Mouse (Mus musculus) natural killer cell, adult 2 months (primary cell): Measurements from ENCODE around the gene Ankrd2.

Experiments used
- DNase-seq, 2 experiments: peaks; one replicate each; pipeline ENCODE4 v3.0.0; 2022; ENCODE audit warnings: low spot score in 2 of 2

The Ankrd2 gene

GRCm38 (mm10) chr19:42035456-42036248 is at the start of gene Ankrd2:
TSS of gene Ankrd2 (plus strand) at chr19:42036000.
- peak; percentile 54 to 72 for DNase-seq

GRCm38 (mm10) chr19:41987206-41987605 is 48.6 kb upstream of the Ankrd2 start:
- DNase-seq = no peak

- DNase-seq = no peak
Observed at GRCm38 (mm10) chr19:41989810-41990209, 46.0 kb upstream of the Ankrd2 start.

GRCm38 (mm10) chr19:41991926-41992477 is 43.8 kb upstream of the Ankrd2 start:
- DNase-seq = no peak

- no peak for DNase-seq
Observed at GRCm38 (mm10) chr19:41992971-41993370, 42.8 kb upstream of the Ankrd2 start.

GRCm38 (mm10) chr19:41993484-41993883 is 42.3 kb upstream of the Ankrd2 start:
- no peak for DNase-seq

- no peak for DNase-seq
Observed at GRCm38 (mm10) chr19:41994023-41994422, 41.8 kb upstream of the Ankrd2 start.

GRCm38 (mm10) chr19:41995483-41995882 is 40.3 kb upstream of the Ankrd2 start:
- no peak for DNase-seq

- no peak for DNase-seq
Observed at GRCm38 (mm10) chr19:41997090-41997489, 38.7 kb upstream of the Ankrd2 start.

- no peak for DNase-seq
Observed at GRCm38 (mm10) chr19:41998770-41999548, 36.8 kb upstream of the Ankrd2 start.

GRCm38 (mm10) chr19:41999688-42000283 is 36.0 kb upstream of the Ankrd2 start:
- no peak for DNase-seq

- no peak for DNase-seq
Observed at GRCm38 (mm10) chr19:42000446-42000958, 35.3 kb upstream of the Ankrd2 start.

GRCm38 (mm10) chr19:42001253-42001980 is 34.4 kb upstream of the Ankrd2 start:
- no peak for DNase-seq

GRCm38 (mm10) chr19:42004258-42004657 is 31.5 kb upstream of the Ankrd2 start:
- DNase-seq = no peak

GRCm38 (mm10) chr19:42005616-42006015 is 30.2 kb upstream of the Ankrd2 start:
- DNase-seq = no peak

GRCm38 (mm10) chr19:42006568-42006967 is 29.2 kb upstream of the Ankrd2 start:
- DNase-seq = no peak

GRCm38 (mm10) chr19:42008586-42008985 is 27.2 kb upstream of the Ankrd2 start:
- no peak for DNase-seq

- DNase-seq = no peak
Observed at GRCm38 (mm10) chr19:42009067-42009466, 26.7 kb upstream of the Ankrd2 start.

- no peak for DNase-seq
Observed at GRCm38 (mm10) chr19:42010436-42010835, 25.4 kb upstream of the Ankrd2 start.

GRCm38 (mm10) chr19:42011123-42011522 is 24.7 kb upstream of the Ankrd2 start:
- no peak for DNase-seq

- no peak for DNase-seq
Observed at GRCm38 (mm10) chr19:42014231-42014825, 21.5 kb upstream of the Ankrd2 start.
